Mouse (Mus musculus) forebrain, embryonic 14.5 days (tissue): Measurements from ENCODE around the gene Chl1. TPM values are rescaled to one million over a fixed set of nuclear protein-coding genes. Genes with fewer than 3 reads are reported as not detected.

ENCODE experiments used
- ATAC-seq: fragments of 200-750 bp; cut with Nextera tagmentation; 2 replicates; pipeline ENCODE4 v1.8.0; 2017; ENCODE audit warnings: mild to moderate bottlenecking, moderate library complexity
- DNase-seq: peaks from one replicate; pipeline ENCODE4 v3.0.0-alpha.2; 2015; ENCODE audit warnings: low spot score
- H3K27ac ChIP-seq: fragments of 300-500 bp; sonication (generic); 2 replicates; pipeline ENCODE4 v1.5.1; 2014; ENCODE audit warnings: low read depth, mild to moderate bottlenecking, control low read depth, low read length, moderate library complexity
- H3K27me3 ChIP-seq: fragments of 300-500 bp; sonication (generic); replicated peaks from 2 replicates; pipeline ENCODE4 v1.6.1; 2014; ENCODE audit warnings: low read length, control low read depth, mixed read lengths; ENCODE audit not compliant: control insufficient read depth, insufficient read depth
- H3K36me3 ChIP-seq: fragments of 300-500 bp; sonication (generic); 2 replicates; pipeline ENCODE4 v1.6.1; 2014; ENCODE audit warnings: low read length, control low read depth; ENCODE audit not compliant: control insufficient read depth, insufficient read depth
- H3K4me1 ChIP-seq: fragments of 300-500 bp; sonication (generic); 2 replicates; pipeline ENCODE4 v1.6.1; 2014; ENCODE audit warnings: antibody characterized with exemption, low read length, control low read depth; ENCODE audit not compliant: control insufficient read depth, insufficient read depth
- H3K4me2 ChIP-seq: fragments of 300-500 bp; sonication (generic); 2 replicates; pipeline ENCODE4 v1.6.1; 2014; ENCODE audit warnings: mild to moderate bottlenecking, control low read depth, low read length
- H3K4me3 ChIP-seq: fragments of 300-500 bp; sonication (generic); 2 replicates; pipeline ENCODE4 v1.5.1; 2014; ENCODE audit warnings: low read depth, low read length, control low read depth
- H3K9ac ChIP-seq: fragments of 300-500 bp; sonication (generic); 2 replicates; pipeline ENCODE4 v1.6.1; 2014; ENCODE audit warnings: mild to moderate bottlenecking, low read length, control low read depth, moderate library complexity
- H3K9me3 ChIP-seq: fragments of 300-500 bp; sonication (generic); replicated peaks from 2 replicates; pipeline ENCODE4 v1.6.1; 2016; ENCODE audit warnings: low read length, control low read depth, mixed read lengths; ENCODE audit not compliant: control insufficient read depth
- WGBS: fragments of 180-500 bp; shearing (Covaris S2); extraction: QIAGEN DNeasy Blood & Tissue Kit; methylation state at CpG from one replicate; pipeline ENCODE4 v1.1.7; 2014; 5-methylcytosine and 5-hydroxymethylcytosine counted together
- polyA plus RNA-seq: library from polyadenylated mRNA; unstranded; fragments of >200 nt; fragmentation: Nextera tagmentation; extraction: Ambion mirVana; gene quantifications from 2 replicates; pipeline ENCODE4 v1.2.1, GENCODE M21; 2014

The Chl1 gene
- polyA plus RNA-seq, 1 experiment from 2014 or later, result 77.0 TPM

GRCm38 (mm10) chr6:103526945-103527777, 16.8 kb downstream of the Chl1 start:
- H3K9ac ChIP-seq, result no peak overlapping the region
- no peaks in the 10 kb centered on the region for H3K36me3 ChIP-seq
- ATAC-seq (0 out of 2 replicates have a peak, but pooled peaks have one; percentile 44), DNase-seq (peak; percentile 47)
- no peak overlapping the region for H3K4me2 ChIP-seq
- no peak overlapping the region for H3K27ac ChIP-seq
- no peaks in the 10 kb centered on the region for H3K27me3 ChIP-seq
- WGBS, result 72% methylated on average over 8 of the region's 8 CpGs
- H3K9me3 ChIP-seq, result no peaks in the 10 kb centered on the region
- H3K4me1 ChIP-seq, result no peaks in the 10 kb centered on the region
- H3K4me3 ChIP-seq, result no peak overlapping the region

GRCm38 (mm10) chr6:103533048-103533447, 22.7 kb downstream of the Chl1 start:
- DNase-seq (no peak), ATAC-seq (no peak)
- H3K36me3 ChIP-seq, result no peaks in the 10 kb centered on the region
- H3K9me3 ChIP-seq, result no peaks in the 10 kb centered on the region
- H3K27ac ChIP-seq, result no peak overlapping the region
- no peak overlapping the region for H3K4me2 ChIP-seq
- no peak overlapping the region for H3K4me3 ChIP-seq
- no peak overlapping the region for H3K9ac ChIP-seq
- H3K4me1 ChIP-seq, result no peaks in the 10 kb centered on the region
- no peaks in the 10 kb centered on the region for H3K27me3 ChIP-seq

GRCm38 (mm10) chr6:103534027-103534426, 23.6 kb downstream of the Chl1 start:
- WGBS, result 87% methylated on average over 2 of the region's 2 CpGs
- H3K27me3 ChIP-seq, result no peaks in the 10 kb centered on the region
- H3K36me3 ChIP-seq, result no peaks in the 10 kb centered on the region
- no peak overlapping the region for H3K27ac ChIP-seq
- H3K9ac ChIP-seq, result no peak overlapping the region
- ATAC-seq (no peak), DNase-seq (no peak)
- H3K4me3 ChIP-seq, result no peak overlapping the region
- no peak overlapping the region for H3K4me2 ChIP-seq
- no peaks in the 10 kb centered on the region for H3K9me3 ChIP-seq
- H3K4me1 ChIP-seq, result no peaks in the 10 kb centered on the region

- Histone ChIP-seq H3K4me1 (no peaks in the 10 kb centered on the region; the same call in 1 of the 2 replicates), H3K9ac (no peak overlapping the region), H3K36me3 (no peaks in the 10 kb centered on the region), H3K4me2 (no peak overlapping the region), H3K27me3 (no peaks in the 10 kb centered on the region), H3K9me3 (no peaks in the 10 kb centered on the region), H3K27ac (no peak overlapping the region; the same call in 1 of the 2 replicates), H3K4me3 (no peak overlapping the region)
- 43% methylated on average over 2 of the region's 2 CpGs for WGBS
- DNase-seq (no peak), ATAC-seq (0 out of 2 replicates have a peak, but pooled peaks have one; percentile 32)
Observed at GRCm38 (mm10) chr6:103542576-103542975, 32.2 kb downstream of the Chl1 start.

- no peak overlapping the region for H3K27ac ChIP-seq
Observed at GRCm38 (mm10) chr6:103543753-103544152, 33.4 kb downstream of the Chl1 start.

GRCm38 (mm10) chr6:103546314-103546713, 35.9 kb downstream of the Chl1 start:
- H3K36me3 ChIP-seq, result no peaks in the 10 kb centered on the region
- WGBS, result 51% methylated on average over 3 of the region's 3 CpGs
- H3K27me3 ChIP-seq, result no peaks in the 10 kb centered on the region
- no peak overlapping the region for H3K27ac ChIP-seq
- no peak; the same call in 1 of the 2 replicates for ATAC-seq
- H3K4me3 ChIP-seq, result no peak overlapping the region
- no peak for DNase-seq
- H3K4me2 ChIP-seq, result no peak overlapping the region
- no peak overlapping the region for H3K9ac ChIP-seq
- no peaks in the 10 kb centered on the region; the same call in 1 of the 2 replicates for H3K4me1 ChIP-seq
- no peaks in the 10 kb centered on the region for H3K9me3 ChIP-seq

More at GRCm38 (mm10) chr6:103543753-103544152, 33.4 kb downstream of the Chl1 start:
- no peak overlapping the region for H3K9ac ChIP-seq
- H3K4me3 ChIP-seq, result no peak overlapping the region
- H3K9me3 ChIP-seq, result no peaks in the 10 kb centered on the region
- H3K36me3 ChIP-seq, result no peaks in the 10 kb centered on the region
- no peaks in the 10 kb centered on the region for H3K27me3 ChIP-seq
- WGBS, result 3% methylated on average over 1 of the region's 1 CpGs
- no peak overlapping the region for H3K4me2 ChIP-seq
- DNase-seq (no peak), ATAC-seq (peak; percentile 32; the same call in 1 of the 2 replicates)
- H3K4me1 ChIP-seq, result no peaks in the 10 kb centered on the region; the same call in 1 of the 2 replicates

GRCm38 (mm10) chr6:103549929-103550328, 39.5 kb downstream of the Chl1 start:
- Histone ChIP-seq H3K27ac (no peak overlapping the region), H3K36me3 (no peaks in the 10 kb centered on the region), H3K4me1 (no peaks in the 10 kb centered on the region), H3K27me3 (no peaks in the 10 kb centered on the region), H3K4me3 (no peak overlapping the region), H3K9ac (no peak overlapping the region), H3K9me3 (no peaks in the 10 kb centered on the region), H3K4me2 (no peak overlapping the region)
- ATAC-seq (no peak), DNase-seq (no peak)
- WGBS, result 88% methylated on average over 4 of the region's 4 CpGs

- H3K9ac ChIP-seq, result no peak overlapping the region
- DNase-seq (no peak), ATAC-seq (peak; percentile 70; the same call in 1 of the 2 replicates)
- H3K27me3 ChIP-seq, result no peaks in the 10 kb centered on the region
- H3K9me3 ChIP-seq, result no peaks in the 10 kb centered on the region
- H3K4me1 ChIP-seq, result peaks cover 12% of the 10 kb centered on the region
- 18% methylated on average over 5 of the region's 5 CpGs for WGBS
- H3K27ac ChIP-seq, result peak overlapping the region; percentile 22; the same call in 1 of the 2 replicates
- no peaks in the 10 kb centered on the region for H3K36me3 ChIP-seq
- peak overlapping the region; percentile 14; the same call in 1 of the 2 replicates for H3K4me2 ChIP-seq
- no peak overlapping the region for H3K4me3 ChIP-seq
Observed at GRCm38 (mm10) chr6:103558037-103558893, 47.9 kb downstream of the Chl1 start.
